Mouse (Mus musculus): ENCODE data around the gene Mad1l1.

DNA sequence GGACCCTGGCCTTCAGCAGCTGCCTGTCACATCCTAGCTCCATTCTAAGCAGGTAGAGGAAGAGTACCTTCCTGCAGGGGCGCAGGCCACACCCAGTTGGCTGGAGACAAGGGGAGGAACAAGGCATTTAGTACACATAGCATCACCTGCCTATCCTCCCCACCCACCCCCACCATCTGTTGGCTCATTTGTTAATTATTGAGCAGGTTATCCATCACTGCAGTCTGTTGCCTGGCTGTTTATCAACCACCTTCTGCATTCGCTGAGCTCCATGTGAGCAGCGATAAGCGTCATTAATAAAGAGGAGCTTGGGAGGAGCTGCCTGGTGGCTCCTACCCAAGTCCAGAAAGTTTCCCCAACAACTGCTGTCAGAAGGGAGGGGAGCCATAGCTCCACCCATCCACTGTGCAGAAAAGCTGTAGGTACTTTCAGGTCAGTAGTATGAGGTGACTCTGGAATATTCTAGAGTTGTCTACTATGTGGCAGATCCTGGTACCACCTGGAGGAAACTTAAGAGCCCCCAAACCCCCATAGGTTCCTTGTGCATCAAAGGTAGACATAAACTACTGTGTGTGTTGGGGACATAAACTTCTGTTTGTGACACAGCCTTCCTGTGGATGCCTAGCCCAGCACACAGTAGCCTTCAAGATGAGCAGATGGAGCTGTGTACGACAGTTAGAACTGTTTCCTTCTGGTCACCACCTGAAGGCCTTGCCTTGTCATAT, 286.9 kb downstream of the Mad1l1 start:
- TF ChIP-seq MYOG (IDR thresholded peaks at IDR 0.05; ENCODE audit: control insufficient read depth, extremely low read depth, insufficient read length) (no peak), CTCF (IDR thresholded peaks at IDR 0.05; ENCODE audit: control insufficient read depth, insufficient read depth, insufficient read length) (no peak), MAX (IDR thresholded peaks at IDR 0.05) (no peak), MYOD1 (IDR thresholded peaks at IDR 0.05; ENCODE audit: control insufficient read depth, insufficient read length, low read depth) (no peak), USF1 (IDR thresholded peaks at IDR 0.05; ENCODE audit: low read depth) (no peak), CEBPB (IDR thresholded peaks at IDR 0.05; ENCODE audit: low read depth) (no peak), FOSL1 (IDR thresholded peaks at IDR 0.05; ENCODE audit: insufficient read depth, low read length, poor library complexity, severe bottlenecking) (no peak)

All from C2C12 (cell line).